Mouse (Mus musculus) urinary bladder, postnatal 25 days (tissue): ENCODE results near the gene Lsr.
"Not testable (repeated sequence)": the region's sequence is repeated elsewhere in the genome, so short reads cannot be mapped to it uniquely, and the experiment has no call there.

Source experiments
- DNase-seq: peaks from one replicate; pipeline ENCODE4 v3.0.0; 2022; ENCODE audit warnings: low spot score

Gene Lsr

GRCm38 (mm10) chr7:30935422-30936099 is 37.7 kb downstream of the Lsr start:
- not testable (repeated sequence) for DNase-seq

GRCm38 (mm10) chr7:30924581-30924980 is 48.7 kb downstream of the Lsr start, which contains the start of gene Hamp2:
Gene Hamp2, minus strand, starts transcription at chr7:30924681.
- not testable (repeated sequence) for DNase-seq

- no peak for DNase-seq
Measured at GRCm38 (mm10) chr7:30924071-30924470, 49.2 kb downstream of the Lsr start.

GRCm38 (mm10) chr7:30922490-30922889 is 50.8 kb downstream of the Lsr start:
- DNase-seq: not testable (repeated sequence)

- no peak for DNase-seq
Measured at GRCm38 (mm10) chr7:30920217-30920616, 53.0 kb downstream of the Lsr start.

- no peak for DNase-seq
Measured at GRCm38 (mm10) chr7:30917219-30917618, 56.0 kb downstream of the Lsr start.

- DNase-seq: no peak
Measured at GRCm38 (mm10) chr7:30916713-30917112, 56.6 kb downstream of the Lsr start.

GRCm38 (mm10) chr7:30914732-30915131 is 58.5 kb downstream of the Lsr start, which contains the start of gene Mag:
Gene Mag, minus strand, starts transcription at chr7:30914873.
- DNase-seq: no peak

GRCm38 (mm10) chr7:30909773-30910172 is 63.5 kb downstream of the Lsr start:
- DNase-seq: no peak

GRCm38 (mm10) chr7:30908992-30909431 is 64.3 kb downstream of the Lsr start:
- no peak for DNase-seq

- DNase-seq: no peak
Measured at GRCm38 (mm10) chr7:30908277-30908991, 64.8 kb downstream of the Lsr start.
